Mouse (Mus musculus) T-helper 17 cell (primary cell): Measurements from ENCODE around the gene Rab24.

Experiments
- in situ Hi-C, 2 experiments: fragments of 300-600 bp; cut with MboI, MseI; formaldehyde crosslinking; loops; 1 replicate in 1 of 2; 2 replicates in 1 of 2; pipeline ENCODE4 v1.15.1; 2025; ENCODE audit warnings: high pct_unique_total_duplicates in 2 of 2

The Rab24 gene

DNA sequence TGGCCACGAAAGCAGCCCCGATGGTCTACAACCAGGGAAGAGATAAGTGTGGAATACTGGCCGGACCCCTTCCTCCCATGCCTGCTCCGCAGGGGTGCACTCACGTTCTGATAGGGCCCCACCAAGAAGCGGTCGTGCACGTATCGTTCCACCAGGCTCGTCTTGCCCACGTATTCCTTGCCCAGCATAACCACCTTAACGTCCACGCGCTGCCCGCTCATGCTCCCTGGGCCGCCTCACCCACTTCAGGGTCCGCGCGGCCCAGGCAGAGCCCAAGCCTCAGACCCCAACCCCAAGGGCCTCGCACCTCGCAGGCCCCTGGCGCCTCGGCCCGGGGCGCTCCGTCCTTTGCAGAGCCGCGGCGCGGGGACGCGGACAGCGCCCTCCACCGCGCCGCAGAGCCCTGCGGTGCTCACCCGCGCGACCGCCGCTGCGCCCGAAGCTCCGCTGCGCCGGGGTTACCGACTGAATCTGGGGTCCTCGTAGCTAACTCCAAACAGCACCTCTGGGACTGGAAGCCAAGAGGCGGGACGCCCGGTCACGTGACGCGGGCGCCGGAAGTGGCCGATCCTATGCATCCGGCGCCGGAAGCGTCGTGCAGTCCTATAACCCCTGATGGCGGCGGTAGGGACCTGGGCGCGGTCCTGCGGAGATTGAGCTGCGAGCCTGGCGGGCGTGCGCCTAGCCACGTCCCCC is at the start of gene Rab24:
Gene Rab24 (minus strand): TSS at position 513 of the 696 bp plus-strand sequence.
- in situ Hi-C loops: no loop called here

DNA sequence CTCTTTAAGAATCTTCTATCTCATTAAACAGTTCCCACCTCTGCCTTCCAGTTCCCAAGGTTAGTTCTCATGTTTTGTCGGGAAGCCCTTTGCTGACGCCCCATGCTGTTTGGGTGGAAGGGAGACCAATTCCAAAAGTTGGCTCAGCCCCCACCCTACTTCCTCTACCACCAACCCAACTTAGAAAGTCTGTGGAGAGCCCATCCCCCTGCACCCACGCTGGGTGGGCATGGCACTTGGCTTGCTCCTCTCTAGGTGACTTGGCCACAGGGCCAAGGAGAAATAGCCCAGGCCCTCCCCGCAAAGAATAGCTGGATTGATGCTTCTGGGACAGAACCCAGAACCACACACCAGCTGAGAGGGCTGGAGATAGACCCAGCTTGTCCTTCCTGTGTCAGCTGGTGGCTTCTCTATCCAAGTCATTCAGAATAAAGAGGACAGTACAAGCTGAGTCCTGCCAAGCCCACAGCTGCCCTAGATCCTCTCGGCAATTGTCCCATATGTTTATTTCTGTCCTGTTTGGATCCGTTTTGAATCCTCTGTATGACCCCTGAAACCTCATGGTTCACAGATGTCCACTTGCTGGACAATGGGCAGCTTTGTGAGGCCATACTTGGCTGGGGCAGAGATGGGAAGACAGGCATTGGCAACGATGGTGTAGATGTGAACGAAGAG is 49.4 kb upstream of the Rab24 start:
- in situ Hi-C loops: no loop called here

DNA sequence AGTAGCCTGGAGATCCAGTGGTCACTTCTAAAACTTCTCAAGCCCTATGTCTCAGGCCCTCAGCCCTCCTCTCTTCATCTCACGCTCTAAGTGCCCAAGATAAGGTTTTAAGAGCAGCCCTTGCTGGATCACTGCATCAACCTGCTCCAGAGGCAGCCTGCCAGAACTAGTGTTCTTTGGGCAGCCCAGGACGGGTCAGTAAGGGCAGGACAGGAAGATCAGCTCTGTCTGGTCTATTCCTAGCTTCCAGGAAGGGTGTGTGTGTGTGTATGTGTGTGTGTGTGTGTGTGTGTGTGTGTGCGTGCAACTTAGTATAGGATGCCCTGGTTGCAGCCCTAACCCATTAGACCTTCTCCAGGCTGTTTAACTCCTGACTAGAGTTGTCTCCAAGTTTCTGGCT is 48.5 kb upstream of the Rab24 start:
- in situ Hi-C loops: no loop called here

DNA sequence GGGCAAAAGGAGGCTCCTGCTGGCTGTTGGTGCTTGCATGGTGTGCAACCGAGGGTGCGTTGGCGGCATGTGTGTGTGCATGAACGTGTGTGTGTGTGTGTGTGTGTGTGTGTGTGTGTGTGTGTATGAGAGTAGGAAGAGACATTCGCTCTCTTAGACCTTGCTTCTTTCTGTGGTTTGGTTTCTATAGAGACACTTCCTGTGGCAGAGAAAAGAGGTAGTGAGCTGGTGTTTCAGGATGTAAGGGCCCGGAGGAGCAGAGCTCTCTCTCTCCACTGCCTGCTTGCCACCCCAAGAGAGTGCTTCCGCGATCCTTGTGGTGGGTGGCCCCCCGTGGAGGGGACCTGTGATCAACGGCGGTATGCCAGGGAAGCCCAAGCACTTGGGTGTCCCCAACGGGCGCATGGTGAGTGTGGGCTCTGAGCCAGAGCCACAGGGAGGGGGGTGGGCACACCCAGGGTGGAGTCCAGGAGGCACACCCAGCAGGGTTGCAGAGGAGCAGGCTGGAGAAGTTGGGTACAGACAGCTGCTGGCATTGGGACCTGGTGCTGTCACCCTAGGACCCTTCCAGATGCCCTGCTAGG is 47.9 kb upstream of the Rab24 start, which contains the start of gene Rgs14:
Gene Rgs14 (plus strand): TSS at position 202 of the 584 bp plus-strand sequence.
- in situ Hi-C loops: no loop called here

DNA sequence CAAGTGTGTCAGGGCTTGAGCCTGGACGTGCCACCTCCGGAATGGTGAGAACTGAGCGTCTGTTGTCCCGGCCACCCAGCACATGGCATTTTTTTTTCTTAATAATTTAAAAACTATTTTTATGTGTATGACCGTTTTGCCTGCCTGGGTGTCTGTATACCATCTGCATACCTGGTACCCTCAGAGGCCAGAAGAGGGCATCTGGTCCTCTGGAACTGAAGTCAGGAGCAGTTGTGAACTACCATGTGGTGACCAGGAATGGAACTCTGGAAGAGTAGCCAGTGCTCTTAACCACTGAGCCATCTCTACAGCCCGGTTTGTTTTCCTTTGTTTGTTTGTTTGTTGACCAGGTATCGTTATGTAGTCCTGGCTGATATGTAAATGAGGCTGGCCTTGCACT is 46.7 kb upstream of the Rab24 start:
- in situ Hi-C loops: no loop called here

DNA sequence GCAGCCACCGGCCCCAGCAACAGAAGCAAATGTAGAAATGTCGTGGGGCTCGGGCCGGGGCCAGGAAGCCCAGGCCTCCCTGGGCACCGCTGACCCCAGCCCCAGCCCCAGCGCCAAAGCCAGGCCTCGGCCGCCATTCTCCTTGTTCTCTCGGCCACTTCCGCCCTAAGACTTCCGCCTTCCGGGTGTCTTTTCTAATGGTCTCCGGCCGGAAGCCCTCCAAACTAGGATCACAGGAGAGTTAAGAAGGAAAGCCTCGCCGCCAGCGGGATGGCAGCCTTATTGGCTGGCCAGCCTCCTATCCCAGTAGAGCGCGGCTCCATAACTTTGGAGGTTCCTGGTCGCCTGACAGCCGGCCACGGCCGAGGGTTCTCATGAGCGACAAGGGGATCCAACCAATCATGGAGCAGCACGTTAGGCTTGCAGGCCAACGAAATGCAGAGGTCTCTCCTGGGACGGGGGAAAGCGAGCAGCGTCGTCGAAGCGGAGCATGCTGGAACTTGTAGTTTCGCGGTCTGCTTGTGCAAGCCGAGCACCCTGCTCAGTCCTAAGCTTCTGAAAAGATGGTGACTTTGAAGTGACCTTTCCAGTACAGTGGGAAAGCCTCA is 40.8 kb upstream of the Rab24 start, which contains the start of gene Lman2:
Gene Lman2 (minus strand): TSS at position 331 of the 608 bp plus-strand sequence.
- in situ Hi-C loops: no loop called here

DNA sequence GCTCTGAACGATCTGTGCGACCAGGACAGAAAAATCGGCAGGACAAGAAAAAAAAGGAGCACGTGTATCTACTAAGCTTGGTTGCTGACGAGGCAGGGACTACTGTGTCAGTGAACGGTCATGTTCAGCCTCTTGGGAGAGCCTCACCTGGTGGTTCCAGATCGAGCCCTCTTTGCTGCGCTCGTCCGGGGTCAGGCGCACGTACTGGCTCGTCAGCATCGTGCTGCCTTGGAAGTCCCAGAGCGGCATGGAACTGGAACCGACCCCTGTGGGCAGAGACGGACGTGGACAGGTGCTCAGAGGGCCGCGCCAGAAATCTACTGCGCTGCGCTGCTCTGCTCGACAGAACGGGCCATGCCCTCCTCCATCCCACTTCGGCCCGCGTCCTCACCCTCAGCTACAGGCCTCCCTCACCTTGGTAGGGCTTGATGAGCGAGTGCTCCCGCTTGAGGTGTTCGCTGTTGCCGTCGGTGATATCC is 40.3 kb upstream of the Rab24 start:
- in situ Hi-C loops: no loop called here

DNA sequence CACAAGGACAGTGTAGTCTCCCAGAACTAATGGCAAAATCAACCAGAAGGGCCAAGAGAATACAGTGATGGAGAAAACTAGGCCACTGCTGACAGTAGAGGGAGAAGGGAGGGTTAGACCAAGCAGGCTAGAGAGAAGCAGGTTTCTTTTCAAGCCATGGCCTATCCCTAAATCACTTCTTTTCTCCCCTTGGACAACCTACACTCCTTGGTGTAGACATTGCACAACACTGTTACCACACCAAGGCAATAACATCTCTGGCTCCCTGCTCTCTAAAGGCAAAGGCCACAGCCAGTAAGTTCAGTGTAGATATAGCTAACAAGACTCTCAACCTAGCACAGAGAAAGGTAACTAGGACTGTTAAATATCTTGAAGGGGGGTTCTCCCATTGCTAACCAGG is 39.4 kb upstream of the Rab24 start:
- in situ Hi-C loops: no loop called here

DNA sequence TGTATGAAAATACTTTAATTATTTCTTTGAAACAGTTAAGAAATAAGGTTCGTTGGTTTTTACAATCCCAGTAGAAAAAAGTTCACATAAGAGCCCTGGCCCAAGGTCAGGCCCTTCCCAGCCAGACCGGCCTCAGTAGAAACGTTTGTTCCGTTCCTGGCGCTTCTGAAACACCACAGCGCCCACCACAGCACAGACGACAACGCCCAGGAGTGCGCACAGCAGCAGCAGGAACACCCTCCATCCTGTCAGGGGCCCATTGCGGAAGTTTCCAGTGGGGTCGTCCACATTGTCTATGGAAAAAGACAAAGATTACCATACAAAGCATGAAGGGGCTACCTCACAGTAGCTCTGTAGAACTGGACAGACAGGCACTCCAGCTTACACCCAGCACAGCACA is 25.0 kb upstream of the Rab24 start:
- in situ Hi-C loops: no loop called here

DNA sequence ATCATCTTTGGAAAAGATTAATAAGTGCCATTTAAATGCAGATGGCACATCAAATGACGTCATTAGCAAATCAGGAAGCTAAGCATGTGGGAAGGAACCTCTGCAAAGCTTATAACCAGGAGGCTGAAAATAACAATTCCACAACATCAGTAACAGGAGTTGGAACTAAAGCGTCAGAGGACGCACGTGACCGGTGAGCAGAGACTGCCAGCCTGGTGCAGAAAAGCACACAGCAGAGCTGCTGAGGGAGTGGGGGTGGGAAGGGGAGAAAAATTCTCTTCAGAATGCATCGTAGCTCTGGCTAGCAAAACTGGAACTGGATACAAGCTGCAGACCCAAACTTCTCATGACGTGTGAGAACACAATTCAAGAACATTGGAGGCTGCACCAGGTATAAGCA is 22.5 kb upstream of the Rab24 start:
- in situ Hi-C loops: no loop called here

DNA sequence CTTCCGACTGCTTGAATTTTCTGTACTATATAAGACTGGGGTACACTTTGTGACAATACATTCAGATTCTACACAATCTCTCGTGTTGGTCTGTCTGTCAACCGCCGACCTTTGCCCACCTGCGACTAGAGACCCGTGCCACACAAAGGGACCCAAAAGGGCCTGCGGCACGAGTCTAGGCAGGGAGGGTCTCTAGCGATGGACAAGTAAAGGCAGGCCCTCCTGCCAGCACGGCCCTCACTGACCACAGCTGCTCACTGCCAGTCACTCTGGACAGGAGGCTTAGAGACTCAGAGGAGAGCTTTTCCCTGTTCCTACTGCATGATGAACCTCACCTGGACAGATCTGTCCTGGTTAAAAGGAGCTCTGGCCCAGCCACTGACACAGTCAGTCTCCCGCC is 20.7 kb upstream of the Rab24 start:
- in situ Hi-C loops: no loop called here

DNA sequence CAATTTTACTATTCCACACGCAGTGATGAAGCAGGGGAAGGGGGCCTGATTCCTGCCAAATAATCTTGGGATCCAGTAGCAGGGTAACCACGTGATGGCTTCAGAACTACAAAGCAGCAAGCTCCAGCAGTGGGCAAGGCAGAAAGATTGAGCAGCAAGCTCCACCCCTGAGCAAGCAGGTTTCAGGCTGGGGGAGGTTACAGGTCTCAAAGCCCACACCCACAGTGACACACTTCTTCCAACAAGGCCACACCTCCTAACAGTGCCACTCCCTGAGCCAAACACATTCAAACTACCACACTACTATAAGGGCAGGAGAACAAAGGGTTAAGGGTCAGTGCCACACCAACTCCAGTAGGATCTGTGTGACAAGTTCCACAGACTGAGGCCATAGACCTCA is 17.5 kb upstream of the Rab24 start:
- in situ Hi-C loops: no loop called here

DNA sequence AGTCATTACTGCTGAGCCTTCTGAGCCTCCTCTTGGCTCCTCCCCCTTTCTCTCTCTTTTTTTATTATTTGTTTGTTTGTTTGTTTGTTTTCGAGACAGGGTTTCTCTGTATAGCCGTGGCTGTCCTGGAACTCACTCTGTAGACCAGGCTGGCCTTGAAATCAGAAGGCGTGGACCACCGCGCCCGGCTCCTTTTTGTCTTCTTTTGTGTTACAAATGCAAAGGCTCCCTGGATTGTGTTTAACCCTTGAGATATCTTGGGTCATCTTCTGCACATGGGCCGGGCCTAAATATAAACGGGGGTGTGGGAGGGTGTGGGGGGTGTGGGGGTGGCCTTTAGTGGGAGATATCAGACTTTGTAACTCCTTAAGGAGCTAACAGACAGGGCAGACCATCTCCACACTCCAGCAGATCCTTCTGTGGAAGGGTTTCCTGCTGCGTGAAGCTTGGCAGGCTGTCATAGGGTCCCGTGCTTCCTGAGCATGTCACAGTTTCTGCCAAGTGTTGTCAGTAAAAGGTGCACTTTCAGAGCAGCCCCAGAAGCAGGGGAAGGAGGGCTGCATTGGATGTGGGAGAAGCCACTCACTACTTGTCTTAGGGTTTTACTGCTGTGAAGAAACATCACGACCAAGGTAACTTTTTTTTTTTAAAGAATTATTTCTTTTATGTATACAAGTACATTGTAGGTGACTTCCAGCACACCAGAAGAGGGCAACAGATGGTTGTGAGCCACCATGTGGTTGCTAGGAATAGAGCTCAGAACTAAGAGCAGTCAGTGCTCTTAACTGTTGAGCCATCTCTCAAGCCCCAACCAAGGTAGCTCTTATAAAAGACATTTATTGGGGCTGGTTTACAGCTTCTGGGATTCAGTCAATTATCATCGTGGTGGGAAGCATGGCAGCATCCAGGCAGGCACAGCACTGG is 16.6 kb upstream of the Rab24 start:
- in situ Hi-C loops: no loop called here

DNA sequence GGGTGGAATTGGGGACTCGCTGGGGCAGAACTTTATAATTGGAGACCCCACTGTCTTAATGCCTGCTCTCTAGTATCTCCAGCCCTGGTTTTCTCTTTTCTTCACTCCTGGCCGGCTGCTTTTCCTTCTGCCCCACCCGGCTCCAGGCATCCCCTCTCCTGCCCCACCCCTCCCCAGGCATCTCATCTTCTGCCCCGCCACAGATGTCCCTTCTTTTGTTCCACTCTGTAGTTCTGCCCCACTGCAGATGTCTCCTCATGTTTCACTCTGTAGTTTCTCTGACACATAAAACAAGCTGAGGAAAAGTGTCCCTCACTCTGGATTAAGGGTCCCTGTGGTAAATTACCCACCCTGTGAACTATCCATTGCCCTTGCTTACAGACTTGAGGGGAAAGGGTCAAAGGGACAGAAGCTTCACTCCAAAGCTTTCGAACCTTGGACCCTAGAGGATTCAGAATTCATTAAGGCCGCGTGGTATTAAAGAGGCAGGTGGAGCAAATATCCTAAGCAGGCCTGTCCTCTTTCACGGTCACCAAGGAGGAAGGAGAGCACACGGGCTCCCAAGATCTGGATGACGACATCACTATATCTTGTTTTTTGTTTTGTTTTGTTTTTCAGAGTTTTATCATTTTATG is 15.7 kb upstream of the Rab24 start:
- in situ Hi-C loops: no loop called here

DNA sequence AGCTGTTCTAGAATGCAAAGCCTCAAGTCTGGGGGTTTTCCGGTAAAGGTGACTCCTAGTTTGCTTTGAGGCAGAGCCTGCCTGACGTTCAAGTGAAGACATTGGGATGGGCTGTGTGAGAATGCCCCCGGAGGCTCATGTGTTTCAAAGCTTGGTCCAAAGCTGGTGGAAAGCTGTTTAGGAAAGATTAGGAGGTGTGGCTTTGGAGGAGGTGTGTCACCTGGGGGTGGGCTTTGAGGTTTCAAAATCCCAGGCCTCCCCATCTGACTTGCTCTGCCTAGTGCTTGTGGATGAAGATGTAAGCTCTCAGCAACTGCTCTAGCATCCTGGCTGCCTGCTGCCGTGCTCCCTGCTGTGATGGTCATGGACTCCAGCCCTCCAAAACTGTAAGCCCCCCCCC is 14.0 kb upstream of the Rab24 start:
- in situ Hi-C loops: no loop called here

DNA sequence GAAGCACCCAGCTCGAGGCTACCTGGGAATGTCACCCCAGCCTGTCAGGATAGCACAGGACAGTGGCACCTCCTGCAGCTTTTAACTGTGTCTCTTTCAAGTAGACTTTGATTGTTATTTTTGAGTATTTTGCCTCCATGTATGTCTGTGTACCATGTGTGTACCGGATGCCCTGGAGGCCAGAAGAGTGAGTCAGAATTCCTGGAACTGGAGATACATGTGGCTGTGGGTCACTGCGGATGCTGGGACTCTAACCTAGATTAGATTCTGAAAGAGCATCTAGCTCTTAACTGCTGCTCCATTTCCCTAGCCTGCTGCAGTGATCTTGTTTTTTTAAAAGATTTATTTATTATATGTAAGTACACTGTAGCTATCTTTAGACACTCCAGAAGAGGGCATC is 10.6 kb upstream of the Rab24 start:
- in situ Hi-C loops: no loop called here

DNA sequence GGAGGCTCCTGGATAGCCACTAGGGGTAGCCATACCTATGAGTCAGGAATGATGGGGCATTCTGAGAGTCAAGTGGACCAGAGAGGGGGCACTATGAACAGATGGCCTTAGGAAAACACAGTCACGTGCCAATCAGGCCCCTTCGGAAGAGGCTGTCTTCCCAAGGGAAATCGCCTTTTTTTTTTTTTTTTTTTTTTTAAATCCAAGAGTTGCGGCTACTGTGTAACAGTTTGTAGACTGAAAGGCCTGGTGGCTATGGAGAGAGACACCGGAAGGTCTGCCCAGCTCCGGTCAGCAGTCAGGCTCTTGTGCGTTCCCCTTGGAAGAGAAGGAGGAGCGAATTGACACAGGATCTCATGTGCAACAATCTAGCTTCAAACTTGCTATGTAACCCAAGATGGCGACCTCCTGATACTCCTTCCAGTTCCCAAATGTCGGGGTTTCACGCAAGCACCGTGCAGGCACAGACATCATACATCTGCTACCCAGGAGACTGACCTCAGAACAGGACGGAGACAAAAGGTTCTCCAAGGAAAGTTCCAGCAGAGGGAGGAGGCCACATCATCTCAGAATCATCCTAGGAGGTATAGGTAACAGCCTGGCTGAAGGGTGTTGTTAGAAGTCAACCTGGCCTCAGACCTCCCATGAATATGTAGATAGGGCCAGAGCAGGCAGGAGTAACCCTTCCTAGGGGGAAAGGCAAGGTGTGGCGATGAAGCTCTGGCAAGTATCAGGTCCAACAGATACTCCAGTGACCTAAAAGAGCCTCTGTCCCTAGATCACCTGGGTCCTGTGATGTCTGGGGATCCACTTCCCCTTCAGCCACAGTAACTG is 9.0 kb upstream of the Rab24 start:
- in situ Hi-C loops: no loop called here

DNA sequence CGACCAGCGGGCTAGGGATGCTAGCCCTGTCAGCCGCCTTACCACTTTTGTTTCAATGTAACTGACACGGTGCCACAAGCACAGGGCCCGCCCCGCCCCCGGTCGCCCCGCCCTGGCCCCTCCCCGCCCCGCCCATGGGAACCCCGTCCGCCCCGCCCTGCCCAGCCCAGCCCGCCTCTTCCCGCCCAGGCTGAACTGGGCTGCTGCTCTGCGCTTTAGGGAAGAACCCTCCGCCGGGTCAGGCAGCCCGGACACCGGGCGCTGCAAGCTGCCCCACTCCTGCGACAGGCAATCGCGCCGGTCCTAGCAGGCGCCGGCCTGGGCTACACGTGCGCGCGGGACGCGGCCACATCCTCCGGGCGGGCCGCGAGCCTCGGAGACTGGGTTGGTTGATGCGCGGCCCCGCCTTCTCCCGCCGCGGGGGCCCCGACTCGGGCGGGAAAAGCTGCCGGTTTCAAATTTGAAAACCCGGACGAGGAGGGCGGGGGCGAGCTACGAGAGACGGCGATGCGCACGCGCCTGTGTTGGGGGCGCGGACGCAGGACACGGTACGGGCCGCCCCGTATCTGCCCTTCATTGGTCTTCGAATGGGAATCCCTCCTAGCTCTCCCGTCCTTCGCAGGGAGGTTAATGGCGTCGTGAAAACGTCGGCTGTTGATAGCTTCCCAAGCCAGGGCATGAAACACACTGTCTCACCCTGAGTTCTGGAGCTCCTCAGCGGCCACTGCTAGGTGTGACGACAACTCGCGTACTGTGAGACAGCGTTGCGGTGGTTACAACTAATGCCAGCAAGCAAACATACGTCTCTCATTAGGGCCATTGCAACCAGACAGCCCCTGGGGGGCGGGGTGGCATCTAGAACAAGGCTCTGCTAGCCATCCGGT is 8.2 kb upstream of the Rab24 start, which contains the start of gene Mxd3:
Gene Mxd3 (minus strand): TSS at position 141 of the 884 bp plus-strand sequence.
- in situ Hi-C loops: no loop called here
